Mouse (Mus musculus): ENCODE measurements around the gene Nifk. TPM values are rescaled to one million over a fixed set of nuclear protein-coding genes. Genes with fewer than 3 reads are reported as not detected.

Gene Nifk
- polyA plus RNA-seq, 1 experiment from 2014 or later: 77.8 TPM

- Histone ChIP-seq H3K9ac (ENCODE audit: low read depth, low read length) (no peak overlapping the region), H3K4me1 (replicated peaks; ENCODE audit: insufficient read depth, low read length) (no peaks in the 10 kb centered on the region), H3K4me3 (replicated peaks; ENCODE audit: low read depth, low read length) (no peak overlapping the region), H3K36me3 (ENCODE audit: insufficient read depth, low read length) (peaks cover 14% of the 10 kb centered on the region; the same call in 1 of the 2 replicates), H3K27me3 (ENCODE audit: insufficient read depth, low read length) (no peaks in the 10 kb centered on the region), H3K27ac (no peak overlapping the region), H3K4me2 (ENCODE audit: low read length) (no peak overlapping the region), H3K9me3 (replicated peaks; ENCODE audit: low read length) (no peaks in the 10 kb centered on the region)
- DNase-seq (ENCODE audit: low spot score) (no peak), ATAC-seq (replicated peaks; ENCODE audit: low FRiP score, low read depth) (no peak)
- 33% methylated on average over 5 of the region's 5 CpGs for WGBS
- no peak for TF ChIP-seq CTCF (IDR thresholded peaks at IDR 0.05; ENCODE audit: low read depth)
Measured at GRCm38 (mm10) chr1:118337921-118338320, 16.3 kb downstream of the Nifk start.

- 22% methylated on average over 6 of the region's 6 CpGs for WGBS
- no peaks in the 10 kb centered on the region for H3K9me3 ChIP-seq (replicated peaks; ENCODE audit: low read length)
- TF ChIP-seq CTCF (IDR thresholded peaks at IDR 0.05; ENCODE audit: low read depth): peak; percentile 52
Measured at GRCm38 (mm10) chr1:118343649-118344435, 22.2 kb downstream of the Nifk start.

GRCm38 (mm10) chr1:118349922-118350321 lies 28.3 kb downstream of the Nifk start:
- no peak overlapping the region for H3K27ac ChIP-seq
- WGBS: 78% methylated on average over 3 of the region's 3 CpGs
- ATAC-seq (replicated peaks; ENCODE audit: low FRiP score, low read depth) (no peak), DNase-seq (ENCODE audit: low spot score) (no peak)
- no peaks in the 10 kb centered on the region for H3K4me1 ChIP-seq (replicated peaks; ENCODE audit: insufficient read depth, low read length)
- H3K9ac ChIP-seq (ENCODE audit: low read depth, low read length): no peak overlapping the region
- H3K4me2 ChIP-seq (ENCODE audit: low read length): no peak overlapping the region
- no peaks in the 10 kb centered on the region for H3K9me3 ChIP-seq (replicated peaks; ENCODE audit: low read length)
- no peak overlapping the region for H3K4me3 ChIP-seq (replicated peaks; ENCODE audit: low read depth, low read length)
- H3K36me3 ChIP-seq (ENCODE audit: insufficient read depth, low read length): no peaks in the 10 kb centered on the region
- TF ChIP-seq CTCF (IDR thresholded peaks at IDR 0.05; ENCODE audit: low read depth): no peak
- H3K27me3 ChIP-seq (ENCODE audit: insufficient read depth, low read length): no peaks in the 10 kb centered on the region

More at GRCm38 (mm10) chr1:118343649-118344435, 22.2 kb downstream of the Nifk start:
- ATAC-seq (replicated peaks; ENCODE audit: low FRiP score, low read depth): peak; percentile 94
- Histone ChIP-seq H3K4me2 (ENCODE audit: low read length) (no peak overlapping the region), H3K27me3 (ENCODE audit: insufficient read depth, low read length) (no peaks in the 10 kb centered on the region), H3K27ac (peak overlapping the region; percentile 70), H3K9ac (ENCODE audit: low read depth, low read length) (no peak overlapping the region), H3K36me3 (ENCODE audit: insufficient read depth, low read length) (no peaks in the 10 kb centered on the region), H3K4me3 (replicated peaks; ENCODE audit: low read depth, low read length) (no peak overlapping the region), H3K4me1 (replicated peaks; ENCODE audit: insufficient read depth, low read length) (peaks cover 5% of the 10 kb centered on the region)
- DNase-seq (ENCODE audit: low spot score): peak; percentile 58

GRCm38 (mm10) chr1:118359071-118359761 lies 37.6 kb downstream of the Nifk start:
- Histone ChIP-seq H3K9me3 (replicated peaks; ENCODE audit: low read length) (no peaks in the 10 kb centered on the region), H3K4me1 (replicated peaks; ENCODE audit: insufficient read depth, low read length) (no peaks in the 10 kb centered on the region), H3K27me3 (ENCODE audit: insufficient read depth, low read length) (no peaks in the 10 kb centered on the region), H3K4me3 (replicated peaks; ENCODE audit: low read depth, low read length) (no peak overlapping the region), H3K36me3 (ENCODE audit: insufficient read depth, low read length) (no peaks in the 10 kb centered on the region), H3K9ac (ENCODE audit: low read depth, low read length) (no peak overlapping the region), H3K4me2 (ENCODE audit: low read length) (no peak overlapping the region), H3K27ac (no peak overlapping the region)
- DNase-seq (ENCODE audit: low spot score) (no peak), ATAC-seq (replicated peaks; ENCODE audit: low FRiP score, low read depth) (no peak)
- WGBS: 68% methylated on average over 6 of the region's 6 CpGs
- no peak for TF ChIP-seq CTCF (IDR thresholded peaks at IDR 0.05; ENCODE audit: low read depth)

DNA sequence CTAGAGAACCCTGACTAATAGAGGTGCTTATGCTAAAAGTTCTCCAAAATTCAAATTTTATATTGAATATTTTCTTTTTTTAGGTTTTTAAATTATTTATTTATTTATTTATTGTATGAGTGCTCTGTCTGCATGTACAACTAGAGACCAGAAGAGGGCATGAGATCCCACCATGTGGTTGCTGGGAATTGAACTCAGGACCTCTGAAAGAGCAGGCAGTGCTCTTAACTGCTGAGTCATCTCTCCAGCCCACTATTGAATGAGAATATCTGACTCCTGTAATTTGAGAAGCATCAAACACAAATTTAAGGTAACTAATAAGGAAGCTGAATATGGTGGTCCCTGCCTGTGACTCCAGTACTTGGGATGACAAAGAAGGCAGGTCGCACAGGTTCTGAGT lies 46.3 kb downstream of the Nifk start:
- H3K9me3 ChIP-seq (replicated peaks; ENCODE audit: low read length): no peaks in the 10 kb centered on the region
- no peak overlapping the region for H3K4me3 ChIP-seq (replicated peaks; ENCODE audit: low read depth, low read length)
- no peaks in the 10 kb centered on the region for H3K36me3 ChIP-seq (ENCODE audit: insufficient read depth, low read length)
- no peak overlapping the region for H3K9ac ChIP-seq (ENCODE audit: low read depth, low read length)
- H3K27ac ChIP-seq: no peak overlapping the region
- no peak overlapping the region for H3K4me2 ChIP-seq (ENCODE audit: low read length)
- H3K4me1 ChIP-seq (replicated peaks; ENCODE audit: insufficient read depth, low read length): no peaks in the 10 kb centered on the region
- DNase-seq (ENCODE audit: low spot score) (peak; percentile 37), ATAC-seq (replicated peaks; ENCODE audit: low FRiP score, low read depth) (no peak)
- no peaks in the 10 kb centered on the region for H3K27me3 ChIP-seq (ENCODE audit: insufficient read depth, low read length)
- TF ChIP-seq CTCF (IDR thresholded peaks at IDR 0.05; ENCODE audit: low read depth): peak; percentile 61
- 86% methylated on average over 1 of the region's 1 CpGs for WGBS

GRCm38 (mm10) chr1:118368721-118369461 lies 47.3 kb downstream of the Nifk start:
- WGBS: 65% methylated on average over 3 of the region's 3 CpGs
- DNase-seq (ENCODE audit: low spot score) (no peak), ATAC-seq (replicated peaks; ENCODE audit: low FRiP score, low read depth) (no peak)
- Histone ChIP-seq H3K9me3 (replicated peaks; ENCODE audit: low read length) (no peaks in the 10 kb centered on the region), H3K9ac (ENCODE audit: low read depth, low read length) (no peak overlapping the region), H3K4me3 (replicated peaks; ENCODE audit: low read depth, low read length) (no peak overlapping the region), H3K27ac (no peak overlapping the region), H3K4me1 (replicated peaks; ENCODE audit: insufficient read depth, low read length) (no peaks in the 10 kb centered on the region), H3K27me3 (ENCODE audit: insufficient read depth, low read length) (no peaks in the 10 kb centered on the region), H3K36me3 (ENCODE audit: insufficient read depth, low read length) (no peaks in the 10 kb centered on the region), H3K4me2 (ENCODE audit: low read length) (no peak overlapping the region)
- TF ChIP-seq CTCF (IDR thresholded peaks at IDR 0.05; ENCODE audit: low read depth): no peak

Data from kidney, postnatal 0 days (tissue).